Mouse (Mus musculus): ENCODE measurements around the gene Ppp1r12c.

The Ppp1r12c gene

GRCm38 (mm10) chr7:4507220-4507619, 5.7 kb upstream of the Ppp1r12c start:
- no peak for TF ChIP-seq GATA4 (IDR thresholded peaks at IDR 0.05; ENCODE audit: insufficient replicate concordance, low read length)

- peak; percentile 67; the same call in 1 of the 2 replicates for TF ChIP-seq GATA4 (IDR thresholded peaks at IDR 0.05; ENCODE audit: insufficient replicate concordance, low read length)
Measured at GRCm38 (mm10) chr7:4504646-4505435, 3.4 kb upstream of the Ppp1r12c start.

GRCm38 (mm10) chr7:4503858-4504257, 2.4 kb upstream of the Ppp1r12c start:
- TF ChIP-seq GATA4 (IDR thresholded peaks at IDR 0.05; ENCODE audit: insufficient replicate concordance, low read length), result no peak

DNA sequence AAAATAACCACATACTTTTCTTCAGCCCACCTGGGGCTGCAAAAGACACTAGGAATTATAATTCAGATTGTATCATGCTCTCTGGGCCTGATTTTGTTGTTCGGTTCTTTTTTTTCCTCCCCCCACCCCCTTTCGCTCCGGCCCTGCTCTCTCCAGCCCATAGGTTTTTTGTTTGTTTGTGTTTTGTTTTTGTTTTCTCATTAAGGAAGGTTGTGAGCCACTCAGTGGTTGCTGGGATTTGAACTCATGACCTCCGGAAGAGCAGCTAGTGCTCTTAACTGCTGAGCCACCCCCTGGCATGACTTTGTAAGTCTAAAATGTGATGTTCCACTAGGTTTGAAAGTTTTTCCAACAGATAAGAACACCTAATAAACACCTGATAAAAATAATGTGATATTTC, 1.6 kb upstream of the Ppp1r12c start:
- TF ChIP-seq GATA4 (IDR thresholded peaks at IDR 0.05; ENCODE audit: insufficient replicate concordance, low read length), result no peak

DNA sequence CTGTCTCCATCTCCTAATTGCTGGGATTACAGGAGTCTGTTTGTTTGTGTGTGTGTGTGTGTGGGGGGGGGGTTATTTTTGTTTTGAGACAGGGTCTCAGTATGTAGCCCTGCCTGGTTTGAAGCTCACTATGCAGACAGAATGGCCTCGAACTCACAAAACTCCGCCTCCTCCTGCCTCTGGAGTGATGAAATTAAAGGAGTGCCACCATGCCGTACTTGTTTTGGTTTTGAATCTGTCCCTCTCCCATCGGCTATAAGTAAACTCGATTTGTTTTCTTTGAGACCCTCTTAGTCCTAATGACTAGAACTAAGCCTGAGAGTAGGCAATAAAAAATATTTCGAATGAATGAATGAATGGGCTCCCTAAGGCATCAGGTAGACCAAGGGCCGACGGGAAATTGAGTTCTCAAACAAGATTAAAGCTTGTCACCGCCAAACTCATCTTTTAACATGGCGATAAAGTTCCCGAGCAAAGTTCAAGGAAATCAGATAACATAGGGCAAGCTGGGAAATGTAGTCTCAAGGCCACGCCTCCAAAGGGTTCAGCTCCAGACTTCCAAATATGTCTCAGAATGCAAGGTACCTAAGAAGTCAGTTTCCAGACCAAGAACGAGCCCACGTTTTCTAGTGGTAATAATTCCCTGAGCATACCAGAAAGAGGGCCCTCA, 1.1 kb upstream of the Ppp1r12c start:
- peak; percentile 94 for TF ChIP-seq GATA4 (IDR thresholded peaks at IDR 0.05; ENCODE audit: insufficient replicate concordance, low read length)

DNA sequence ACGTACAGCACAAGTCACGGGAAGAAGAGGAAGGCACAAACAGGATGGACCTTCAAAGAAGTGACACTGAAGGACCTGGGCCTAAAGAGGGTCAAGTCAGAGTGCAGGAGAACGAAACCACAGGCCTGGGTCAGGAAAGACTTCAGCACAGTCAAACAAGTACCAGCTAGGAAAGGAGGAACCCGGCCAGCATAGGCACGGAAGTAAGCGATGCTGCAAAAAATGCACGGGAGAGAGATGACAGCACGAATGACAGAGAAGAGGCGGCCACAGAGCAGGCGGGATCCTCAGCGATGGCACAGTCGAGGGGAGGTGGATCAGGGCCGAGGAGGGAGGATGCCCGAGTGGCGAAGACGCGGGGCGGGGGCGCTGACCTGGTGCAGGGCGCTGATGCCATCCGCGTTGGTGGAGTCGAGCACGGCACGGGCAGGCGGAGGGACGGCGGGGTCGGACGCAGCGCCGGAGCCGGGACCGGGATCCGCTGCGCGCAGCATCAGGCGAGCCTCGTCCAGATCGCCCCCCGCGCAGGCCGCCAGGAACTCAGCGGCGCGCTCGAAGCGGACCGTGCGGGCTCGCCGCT, 498 bp downstream of the Ppp1r12c start:
- TF ChIP-seq GATA4 (IDR thresholded peaks at IDR 0.05; ENCODE audit: insufficient replicate concordance, low read length), result no peak

DNA sequence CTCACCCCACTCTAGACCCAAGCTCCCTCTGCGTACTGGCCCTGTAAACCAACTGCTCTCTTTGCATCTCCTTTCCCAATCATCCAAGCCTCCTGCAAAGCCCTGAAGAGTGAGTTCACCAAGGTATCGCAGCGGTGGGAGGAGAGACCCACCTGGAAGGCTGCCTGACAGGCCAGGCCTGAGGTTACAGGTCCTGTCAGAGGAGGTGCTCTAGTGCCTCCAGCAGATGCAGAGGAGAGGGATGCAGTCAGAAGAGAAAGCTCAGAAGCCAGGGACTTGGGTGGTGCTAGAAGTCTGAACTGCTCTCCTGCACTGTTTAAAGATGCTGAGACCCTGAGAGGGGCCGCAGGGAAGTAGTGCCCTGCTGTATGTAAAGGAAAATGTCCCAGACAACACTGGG, 2.4 kb downstream of the Ppp1r12c start:
- no peak for TF ChIP-seq GATA4 (IDR thresholded peaks at IDR 0.05; ENCODE audit: insufficient replicate concordance, low read length)

- no peak for TF ChIP-seq GATA4 (IDR thresholded peaks at IDR 0.05; ENCODE audit: insufficient replicate concordance, low read length)
Measured at GRCm38 (mm10) chr7:4498251-4498650, 3.2 kb downstream of the Ppp1r12c start.

GRCm38 (mm10) chr7:4497271-4497903, 4.1 kb downstream of the Ppp1r12c start:
- TF ChIP-seq GATA4 (IDR thresholded peaks at IDR 0.05; ENCODE audit: insufficient replicate concordance, low read length), result no peak

GRCm38 (mm10) chr7:4496468-4496867, 5.0 kb downstream of the Ppp1r12c start:
- TF ChIP-seq GATA4 (IDR thresholded peaks at IDR 0.05; ENCODE audit: insufficient replicate concordance, low read length), result no peak

GRCm38 (mm10) chr7:4493991-4494390, 7.5 kb downstream of the Ppp1r12c start:
- TF ChIP-seq GATA4 (IDR thresholded peaks at IDR 0.05; ENCODE audit: insufficient replicate concordance, low read length), result no peak

DNA sequence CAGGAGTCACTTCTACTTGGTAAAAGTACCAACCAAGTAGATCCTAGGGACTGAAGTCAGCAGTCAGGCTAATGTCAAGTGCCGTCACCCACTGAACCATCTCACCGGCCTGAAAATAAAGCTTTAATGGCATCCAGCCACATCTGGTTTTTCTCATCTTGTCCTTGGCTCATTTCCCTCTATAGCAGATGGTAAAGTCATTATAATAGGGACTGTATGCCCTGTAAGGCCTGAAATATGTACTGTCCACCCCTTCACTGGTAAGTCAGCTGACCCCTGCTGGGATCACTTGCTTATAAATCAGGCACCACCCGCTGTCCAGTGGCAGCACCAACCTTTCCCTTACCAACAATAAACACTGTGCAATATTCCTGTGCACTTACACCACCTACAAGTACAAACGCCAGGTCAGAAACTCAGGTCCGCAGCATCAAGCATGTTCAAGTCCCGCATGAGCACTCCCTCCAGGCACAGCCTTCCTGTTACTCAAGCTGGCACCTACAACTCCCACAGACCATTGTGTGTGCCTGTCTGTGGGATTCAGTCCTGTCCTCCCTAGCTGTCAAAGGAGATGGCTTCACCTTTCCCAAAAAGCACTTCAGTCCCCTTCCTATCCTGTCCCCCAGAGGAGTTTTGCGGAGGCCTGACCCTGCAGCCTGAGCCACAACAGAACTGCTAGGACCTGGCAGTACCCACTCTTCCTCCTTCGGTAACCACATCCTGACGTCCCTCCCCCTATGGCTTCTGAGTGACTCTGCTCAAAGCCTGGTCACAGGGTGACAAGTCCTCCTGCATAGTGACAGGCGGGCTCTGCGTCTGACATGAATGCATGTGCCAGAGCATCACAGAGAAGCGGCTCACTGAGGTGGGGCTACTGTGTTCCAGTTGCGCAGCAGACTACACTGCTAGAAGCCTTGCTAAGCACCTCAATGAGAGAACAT, 8.9 kb downstream of the Ppp1r12c start:
- TF ChIP-seq GATA4 (IDR thresholded peaks at IDR 0.05; ENCODE audit: insufficient replicate concordance, low read length), result no peak

DNA sequence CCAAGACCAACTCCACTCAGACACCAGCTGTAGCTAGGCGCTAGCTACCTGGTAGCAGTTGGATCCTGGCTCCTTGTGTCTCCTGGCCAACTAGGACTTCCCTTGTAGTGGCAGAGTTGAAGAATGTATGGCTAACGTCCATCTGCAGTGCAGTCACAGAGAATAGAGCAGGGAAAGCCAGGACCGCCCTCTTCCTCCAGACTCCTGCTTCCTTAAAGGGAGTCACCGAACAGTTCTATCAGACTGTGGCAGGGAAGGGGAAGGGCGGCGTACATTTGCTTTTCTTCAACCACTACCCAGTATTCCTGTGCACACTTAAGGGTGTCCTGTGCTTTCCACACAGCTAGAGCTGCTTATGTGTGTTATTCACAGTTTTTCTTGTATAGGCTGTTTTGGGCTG, 10.2 kb downstream of the Ppp1r12c start:
- TF ChIP-seq GATA4 (IDR thresholded peaks at IDR 0.05; ENCODE audit: insufficient replicate concordance, low read length), result no peak

DNA sequence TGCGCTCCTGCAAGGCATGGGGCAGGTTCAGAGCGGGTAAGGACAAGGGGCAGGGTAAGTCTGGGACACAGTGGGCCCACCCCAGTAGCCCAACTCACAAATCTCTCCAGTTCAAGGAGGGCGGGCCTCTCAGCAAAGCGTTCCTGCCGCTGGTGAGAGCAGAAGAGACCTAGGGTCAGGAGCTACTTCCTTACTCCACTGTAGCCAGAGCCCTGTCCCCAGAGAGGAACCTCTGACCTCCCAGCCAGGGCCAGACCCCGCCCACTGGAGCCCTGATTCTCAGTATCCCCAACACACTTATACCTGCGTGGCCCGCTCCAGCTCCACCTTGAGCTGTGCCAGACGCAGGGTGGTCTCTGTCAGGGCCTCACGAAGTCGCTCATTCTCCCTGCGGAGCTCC, 19.2 kb downstream of the Ppp1r12c start:
- no peak for TF ChIP-seq GATA4 (IDR thresholded peaks at IDR 0.05; ENCODE audit: insufficient replicate concordance, low read length)

DNA sequence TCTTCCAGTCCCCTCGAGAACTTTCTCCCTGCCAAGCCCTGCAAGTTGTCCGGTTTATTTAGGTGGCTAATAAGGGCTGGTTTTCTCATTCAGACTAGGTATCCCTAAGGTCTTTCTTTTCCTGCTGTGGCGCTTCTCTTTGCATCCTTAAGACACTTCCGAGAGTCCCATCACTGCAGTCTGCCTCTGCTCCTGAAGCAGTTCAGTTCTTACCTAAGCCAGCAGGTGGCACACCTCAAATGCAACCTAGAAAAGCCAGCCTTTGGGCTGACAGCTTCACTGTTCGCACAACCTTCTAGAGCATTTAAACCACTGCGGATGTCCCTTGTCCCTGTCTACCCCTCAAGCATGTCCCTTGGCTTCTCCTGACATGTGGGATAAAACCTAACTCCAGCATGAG, 21.8 kb downstream of the Ppp1r12c start:
- no peak for TF ChIP-seq GATA4 (IDR thresholded peaks at IDR 0.05; ENCODE audit: insufficient replicate concordance, low read length)
